Mouse (Mus musculus) brown adipose tissue, adult 24 weeks (tissue): Measurements from ENCODE around the gene Impg1. TPM values are rescaled to one million over a fixed set of nuclear protein-coding genes. Genes with fewer than 3 reads are reported as not detected.

ENCODE experiments used
- H3K27ac ChIP-seq: fragments of 200-500 bp; replicated peaks from 2 replicates; pipeline ENCODE4 v1.5.1; 2012; ENCODE audit warnings: low read depth, mild to moderate bottlenecking, low read length
- H3K4me1 ChIP-seq: fragments of 200-500 bp; 2 replicates; pipeline ENCODE4 v1.6.1; 2012; ENCODE audit warnings: low read length, mixed read lengths; ENCODE audit not compliant: control insufficient read depth, insufficient read depth, insufficient read length
- H3K4me3 ChIP-seq: fragments of 200-500 bp; 2 replicates; pipeline ENCODE4 v1.5.1; 2012; ENCODE audit warnings: low read depth, mild to moderate bottlenecking, low read length, moderate library complexity; ENCODE audit not compliant: insufficient read depth
- polyA plus RNA-seq: library from polyadenylated mRNA; stranded (reverse); fragments of >200 nt; gene quantifications from 2 replicates; pipeline ENCODE4 v1.2.4, GENCODE M21; 2012; ENCODE audit not compliant: missing spikeins, insufficient read depth, insufficient read length

Impg1 gene
- polyA plus RNA-seq, 1 experiment = not detected

DNA sequence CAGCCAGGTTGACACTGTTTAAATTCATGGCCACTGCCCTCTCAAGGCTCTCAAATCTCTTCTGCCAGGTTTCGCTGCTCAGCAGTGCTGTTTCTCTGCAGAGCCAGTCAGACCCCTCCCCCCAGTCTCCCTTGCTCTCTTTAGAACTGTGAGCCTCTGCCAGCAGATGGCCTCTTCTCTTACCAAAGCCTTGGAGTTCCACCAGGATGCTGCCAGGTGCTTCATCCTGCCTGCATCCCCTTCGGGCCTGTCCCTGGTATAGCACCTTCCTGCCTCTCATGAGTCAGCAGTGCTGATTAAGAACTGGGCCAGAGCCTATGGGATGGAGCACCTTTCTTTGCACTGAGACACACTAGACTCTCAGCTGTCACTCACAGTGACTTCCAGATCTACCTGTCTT lies 188.1 kb downstream of the Impg1 start:
- Histone ChIP-seq H3K4me3 (no peak overlapping the region), H3K4me1 (no peaks in the 10 kb centered on the region), H3K27ac (no peak overlapping the region)

DNA sequence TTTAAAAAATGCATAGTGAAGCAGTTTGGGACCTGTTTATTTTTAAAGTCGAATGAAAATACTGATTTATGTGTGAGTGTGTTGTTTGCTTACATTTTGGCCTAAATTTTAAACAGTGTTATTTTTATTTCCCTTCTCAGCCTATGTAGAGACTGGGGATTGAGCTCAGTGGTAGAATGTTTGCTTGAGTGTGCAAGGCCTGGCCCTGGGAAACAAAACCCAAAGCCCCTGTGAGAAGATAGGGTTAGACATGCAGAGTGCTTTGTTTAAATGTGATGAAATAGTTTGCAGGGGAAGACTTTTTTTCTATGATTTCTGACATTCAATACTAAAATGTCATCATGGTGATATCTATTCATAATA lies 189.5 kb downstream of the Impg1 start:
- H3K4me3 ChIP-seq = no peak overlapping the region
- H3K27ac ChIP-seq = no peak overlapping the region
- H3K4me1 ChIP-seq = no peaks in the 10 kb centered on the region

DNA sequence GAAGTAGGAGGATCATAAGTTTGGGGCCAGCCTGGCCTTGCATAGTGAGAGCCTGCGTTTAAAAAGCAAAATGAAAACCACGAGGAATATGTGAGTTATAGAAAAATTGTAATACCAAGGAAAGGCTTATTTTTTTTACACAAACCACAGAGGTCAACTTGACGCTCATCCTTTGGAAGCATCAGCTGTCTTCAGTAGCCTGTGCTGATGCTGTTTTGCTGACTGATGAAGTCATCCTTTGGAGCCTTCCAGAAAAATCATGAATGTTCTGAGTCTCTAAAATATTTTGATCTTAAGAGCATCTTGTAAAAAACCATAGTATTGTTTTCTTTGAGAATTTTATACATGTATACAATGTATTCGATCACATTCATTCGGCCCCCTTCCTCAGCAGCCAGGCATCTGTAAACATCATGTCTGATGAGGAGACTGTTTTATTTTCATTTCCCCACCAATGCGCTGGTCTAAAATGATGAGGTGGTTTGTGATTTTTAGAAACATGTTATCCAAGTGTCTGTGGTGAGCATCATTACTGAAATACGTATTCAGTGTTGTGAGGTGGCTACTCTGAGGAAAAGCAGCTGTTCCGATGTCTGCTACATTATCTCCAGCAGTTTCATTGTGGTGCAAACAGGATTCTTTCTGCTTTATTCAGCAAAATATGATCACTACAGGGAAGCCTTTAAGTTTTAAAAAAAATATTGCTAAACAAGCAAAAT lies 190.1 kb downstream of the Impg1 start:
- Histone ChIP-seq H3K4me1 (no peaks in the 10 kb centered on the region), H3K27ac (no peak overlapping the region), H3K4me3 (no peak overlapping the region)

DNA sequence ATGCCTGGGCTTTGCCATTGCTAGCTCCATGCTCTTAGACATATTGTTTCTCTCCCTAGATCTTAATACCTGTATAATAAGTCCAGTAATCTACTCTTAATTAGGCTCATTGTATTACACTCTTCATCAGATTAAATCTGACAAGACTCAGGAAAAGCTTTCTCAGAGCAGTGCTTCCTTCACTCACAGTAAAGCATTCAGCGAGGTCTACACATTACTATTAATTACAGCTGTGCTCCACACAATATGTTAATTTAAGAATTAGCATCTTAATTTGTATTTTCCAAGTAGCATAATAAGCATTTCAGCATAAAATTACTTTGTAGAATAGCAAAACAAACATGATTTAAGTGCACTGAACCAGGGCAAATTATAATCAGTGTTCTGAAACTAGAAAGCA lies 192.3 kb downstream of the Impg1 start:
- no peak overlapping the region for H3K27ac ChIP-seq
- no peaks in the 10 kb centered on the region for H3K4me1 ChIP-seq

DNA sequence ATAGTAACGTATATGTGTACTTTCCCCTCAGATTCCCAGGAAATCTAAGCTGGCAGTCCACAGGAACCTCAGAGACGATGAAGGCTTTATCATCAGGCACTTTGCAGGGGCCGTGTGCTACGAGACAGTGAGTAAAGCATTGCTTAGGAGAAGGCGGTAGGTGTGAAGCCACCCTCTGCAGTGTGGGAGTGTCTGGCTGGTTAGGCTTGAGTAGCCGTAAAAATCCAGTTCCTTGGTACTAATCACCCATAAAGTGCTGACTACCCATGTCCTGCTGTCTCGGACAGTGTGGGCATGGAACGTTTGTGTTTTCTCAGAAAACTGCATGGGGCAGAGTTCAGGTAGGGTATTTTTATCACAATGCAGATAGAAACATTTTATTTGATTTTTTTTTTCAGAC lies 195.7 kb downstream of the Impg1 start:
- no peak overlapping the region for H3K4me3 ChIP-seq
- H3K4me1 ChIP-seq = no peaks in the 10 kb centered on the region
- H3K27ac ChIP-seq = no peak overlapping the region

More for the DNA sequence above, 192.3 kb downstream of the Impg1 start:
- H3K4me3 ChIP-seq = no peak overlapping the region

DNA sequence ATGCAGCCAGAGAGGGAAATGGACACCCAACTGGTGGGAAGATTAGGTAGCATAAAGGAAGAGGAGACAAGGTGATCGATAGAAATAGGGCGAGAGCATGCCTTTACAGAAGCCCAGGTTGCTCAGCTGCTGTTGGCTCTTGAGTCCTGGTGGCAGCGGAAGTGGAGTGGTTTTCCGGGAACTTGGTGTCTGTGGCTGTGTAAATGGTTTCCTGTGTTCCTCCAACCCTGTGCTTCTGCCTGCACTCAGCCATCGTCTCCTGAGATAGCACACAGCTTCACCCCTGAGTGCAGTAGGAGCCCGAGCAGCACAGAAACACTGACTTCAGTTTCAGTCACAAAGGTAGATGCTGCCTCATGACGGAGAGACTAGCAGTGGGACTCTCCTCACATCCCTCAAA lies 198.8 kb downstream of the Impg1 start:
- peaks cover 3% of the 10 kb centered on the region; the same call in 1 of the 2 replicates for H3K4me1 ChIP-seq
- no peak overlapping the region for H3K27ac ChIP-seq
- H3K4me3 ChIP-seq = no peak overlapping the region

DNA sequence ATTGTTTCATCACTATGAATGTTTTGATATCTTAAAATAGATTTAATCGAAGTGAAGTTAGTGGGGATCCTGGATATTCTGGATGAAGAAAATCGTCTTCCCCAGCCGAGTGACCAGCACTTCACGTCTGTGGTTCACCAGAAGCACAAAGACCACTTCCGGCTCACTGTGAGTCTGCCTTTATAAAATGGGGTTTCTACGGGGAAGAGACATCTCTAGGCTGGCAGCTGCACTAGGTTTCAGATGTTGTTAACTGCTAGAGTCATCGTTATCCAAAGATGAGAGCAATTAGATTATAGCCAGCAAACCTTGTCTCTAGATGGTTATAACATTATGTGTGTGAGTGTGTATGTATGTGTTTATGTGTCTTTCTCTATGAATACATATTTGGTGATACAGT lies 199.2 kb downstream of the Impg1 start:
- peaks cover 3% of the 10 kb centered on the region; the same call in 1 of the 2 replicates for H3K4me1 ChIP-seq
- H3K4me3 ChIP-seq = no peak overlapping the region
- no peak overlapping the region for H3K27ac ChIP-seq
